Mouse (Mus musculus) heart, adult 8-10 months (tissue): ENCODE measurements around the gene Sc5d. TPM values are rescaled to one million over a fixed set of nuclear protein-coding genes. Genes with fewer than 3 reads are reported as not detected.
A peak's percentile ranks its signal among the peaks of the same experiment; 100 is the strongest.

Experiments
- DNase-seq: peaks from one replicate; pipeline ENCODE4 v3.0.0; 2022; ENCODE audit warnings: low spot score
- total RNA-seq, 4 experiments: library from RNA; stranded (reverse); gene quantifications; 2 replicates each; pipeline ENCODE4 v1.2.4; 2022

The Sc5d gene
- total RNA-seq, 4 experiments from 2014 or later, result 16.9 to 20.1 (median 19.2) TPM

GRCm38 (mm10) chr9:42260481-42260880, 3.6 kb downstream of the Sc5d start:
- no peak for DNase-seq

GRCm38 (mm10) chr9:42249112-42249511, 14.9 kb downstream of the Sc5d start:
- DNase-seq, result no peak

GRCm38 (mm10) chr9:42246688-42247087, 17.4 kb downstream of the Sc5d start:
- no peak for DNase-seq

GRCm38 (mm10) chr9:42244173-42244572, 19.9 kb downstream of the Sc5d start:
- DNase-seq, result no peak

GRCm38 (mm10) chr9:42241021-42241420, 23.0 kb downstream of the Sc5d start:
- no peak for DNase-seq

GRCm38 (mm10) chr9:42240583-42240992, 23.5 kb downstream of the Sc5d start:
- peak; percentile 47 for DNase-seq

GRCm38 (mm10) chr9:42238827-42239226, 25.2 kb downstream of the Sc5d start:
- no peak for DNase-seq

- DNase-seq, result no peak
Measured at GRCm38 (mm10) chr9:42231116-42231515, 32.9 kb downstream of the Sc5d start.

GRCm38 (mm10) chr9:42230333-42230732, 33.7 kb downstream of the Sc5d start:
- no peak for DNase-seq

GRCm38 (mm10) chr9:42229465-42230110, 34.5 kb downstream of the Sc5d start:
- DNase-seq, result no peak

GRCm38 (mm10) chr9:42227804-42228203, 36.3 kb downstream of the Sc5d start:
- no peak for DNase-seq

- DNase-seq, result no peak
Measured at GRCm38 (mm10) chr9:42219001-42219660, 44.9 kb downstream of the Sc5d start.

- peak; percentile 84 for DNase-seq
Measured at GRCm38 (mm10) chr9:42217685-42218084, 46.4 kb downstream of the Sc5d start.

GRCm38 (mm10) chr9:42214116-42214515, 49.9 kb downstream of the Sc5d start:
- DNase-seq, result no peak

- no peak for DNase-seq
Measured at GRCm38 (mm10) chr9:42213142-42213541, 50.9 kb downstream of the Sc5d start.

- no peak for DNase-seq
Measured at GRCm38 (mm10) chr9:42209666-42210065, 54.4 kb downstream of the Sc5d start.

- no peak for DNase-seq
Measured at GRCm38 (mm10) chr9:42208463-42208862, 55.6 kb downstream of the Sc5d start.

GRCm38 (mm10) chr9:42206750-42207149, 57.3 kb downstream of the Sc5d start:
- no peak for DNase-seq

- DNase-seq, result no peak
Measured at GRCm38 (mm10) chr9:42202271-42202670, 61.8 kb downstream of the Sc5d start.
